Mouse (Mus musculus) bone marrow, adult 2 months (tissue): Measurements from ENCODE around the gene Coq8b.

ENCODE experiments used
- CTCF ChIP-seq: fragments of 200-500 bp; IDR thresholded peaks from 2 replicates; pipeline ENCODE4 v1.5.1; 2011; ENCODE audit warnings: low read length, control low read depth; ENCODE audit not compliant: control insufficient read depth, insufficient read depth
- POLR2A ChIP-seq: fragments of 200-500 bp; IDR thresholded peaks from 2 replicates; pipeline ENCODE4 v1.6.1; 2011; ENCODE audit warnings: low read depth, mild to moderate bottlenecking, control low read depth, low read length, borderline replicate concordance; ENCODE audit not compliant: control insufficient read depth

GRCm38 (mm10) chr7:27189271-27189931, 43.4 kb upstream of the Coq8b start:
- no peak for TF ChIP-seq POLR2A
- peak; percentile 32; the same call in 1 of the 2 replicates for TF ChIP-seq CTCF
